Mouse (Mus musculus): Measurements from ENCODE around the gene Uggt1. TPM values are rescaled to one million over a fixed set of nuclear protein-coding genes. Genes with fewer than 3 reads are reported as not detected.

Gene Uggt1
- polyA plus RNA-seq, 1 experiment from 2014 or later: 29.1 TPM

DNA sequence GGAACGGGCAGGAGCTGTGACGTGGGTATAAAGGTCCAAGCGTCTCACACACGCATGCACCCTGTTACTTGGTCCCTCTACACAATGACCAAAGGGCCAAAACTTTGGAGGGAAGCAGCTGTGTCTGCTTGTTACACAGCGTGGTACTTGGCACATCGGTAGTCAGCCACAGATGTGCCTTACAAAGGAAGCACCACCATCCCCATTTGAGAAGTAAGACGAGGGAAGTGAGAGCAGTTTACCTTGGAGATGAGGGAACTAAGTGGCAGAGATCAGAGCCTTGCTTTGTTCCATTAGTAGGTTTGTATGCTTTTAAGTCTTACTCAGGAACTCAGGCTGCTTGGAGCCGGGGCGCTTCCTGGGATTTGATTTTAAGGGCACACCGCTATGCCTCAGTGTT is 5.1 kb downstream of the Uggt1 start:
- H3K4me3 ChIP-seq (ENCODE audit: low read depth, low read length): no peak overlapping the region
- H3K4me2 ChIP-seq (replicated peaks; ENCODE audit: low read depth, low read length): no peak overlapping the region
- H3K9ac ChIP-seq (replicated peaks; ENCODE audit: low read depth): no peak overlapping the region
- H3K36me3 ChIP-seq (ENCODE audit: insufficient read depth, low read length): no peaks in the 10 kb centered on the region
- DNase-seq (ENCODE audit: low spot score) (no peak), ATAC-seq (no peak)
- WGBS: 84% methylated on average over 10 of the region's 10 CpGs
- H3K27ac ChIP-seq (ENCODE audit: low read length): no peak overlapping the region
- H3K4me1 ChIP-seq (ENCODE audit: insufficient read depth, low read depth, low read length): 0 out of 2 replicates have a peak, but pooled peaks cover 5% of the 10 kb centered on the region
- no peak for TF ChIP-seq EP300 (IDR thresholded peaks at IDR 0.05)
- TF ChIP-seq CTCF (IDR thresholded peaks at IDR 0.05): no peak
- H3K27me3 ChIP-seq (replicated peaks; ENCODE audit: insufficient read depth, low read length): no peaks in the 10 kb centered on the region
- no peaks in the 10 kb centered on the region for H3K9me3 ChIP-seq (ENCODE audit: low read length)

DNA sequence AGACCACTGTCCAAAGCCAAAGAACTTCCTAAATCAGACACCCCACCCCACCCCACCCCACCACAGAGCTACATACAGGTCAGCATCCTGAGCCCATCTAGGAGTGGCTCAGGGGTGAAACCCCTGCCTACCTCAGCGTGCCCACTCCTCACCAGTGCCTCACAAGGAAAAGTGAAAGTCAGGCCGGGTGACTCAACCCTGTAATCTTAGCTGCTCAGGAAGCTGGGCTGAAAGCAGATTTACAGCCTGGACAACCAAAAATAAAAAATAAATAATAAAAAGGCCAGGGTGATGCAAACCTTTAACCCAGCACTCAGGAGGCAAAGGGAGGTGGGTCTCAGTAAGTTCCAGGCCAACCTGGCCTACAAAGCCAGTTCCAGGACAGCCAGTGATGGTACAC is 8.7 kb downstream of the Uggt1 start:
- H3K27ac ChIP-seq (ENCODE audit: low read length): no peak overlapping the region
- peaks cover 12% of the 10 kb centered on the region; the same call in 1 of the 2 replicates for H3K36me3 ChIP-seq (ENCODE audit: insufficient read depth, low read length)
- H3K27me3 ChIP-seq (replicated peaks; ENCODE audit: insufficient read depth, low read length): no peaks in the 10 kb centered on the region
- H3K4me1 ChIP-seq (ENCODE audit: insufficient read depth, low read depth, low read length): no peaks in the 10 kb centered on the region
- no peak overlapping the region for H3K9ac ChIP-seq (replicated peaks; ENCODE audit: low read depth)
- ATAC-seq: no peak
- 70% methylated on average over 2 of the region's 2 CpGs for WGBS
- TF ChIP-seq EP300 (IDR thresholded peaks at IDR 0.05): no peak
- TF ChIP-seq CTCF (IDR thresholded peaks at IDR 0.05): no peak
- no peak overlapping the region for H3K4me3 ChIP-seq (ENCODE audit: low read depth, low read length)
- no peak overlapping the region for H3K4me2 ChIP-seq (replicated peaks; ENCODE audit: low read depth, low read length)
- H3K9me3 ChIP-seq (ENCODE audit: low read length): no peaks in the 10 kb centered on the region
- DNase-seq (ENCODE audit: low spot score): no peak

DNA sequence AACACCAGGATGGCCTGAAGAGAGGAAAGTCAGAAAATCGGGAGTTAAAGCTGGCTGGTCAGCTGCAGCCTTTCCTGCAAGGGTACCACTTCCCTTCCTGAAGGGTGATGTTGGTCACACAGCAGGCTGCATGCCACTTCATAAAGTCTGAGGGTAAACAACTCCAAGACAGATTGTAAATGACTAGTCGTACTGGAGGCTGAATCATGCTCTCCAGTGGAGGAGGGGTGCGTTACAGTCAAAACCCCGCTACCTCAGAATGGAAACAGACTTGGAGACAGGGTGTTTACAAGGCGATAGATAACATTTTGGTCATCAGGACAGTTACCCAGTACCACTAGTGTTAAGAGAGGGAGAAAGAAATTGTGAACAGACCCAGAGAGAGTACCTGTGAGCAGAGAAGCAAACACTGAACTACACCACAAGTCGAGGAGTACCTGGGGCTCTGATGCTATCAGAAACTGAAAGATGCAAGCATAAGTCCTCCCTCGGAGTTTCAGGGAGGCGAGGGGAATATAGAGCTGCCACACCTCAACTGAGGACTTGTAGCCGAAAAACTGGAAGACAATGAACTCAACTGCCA is 9.4 kb downstream of the Uggt1 start:
- no peak overlapping the region for H3K9ac ChIP-seq (replicated peaks; ENCODE audit: low read depth)
- H3K27ac ChIP-seq (ENCODE audit: low read length): no peak overlapping the region
- no peaks in the 10 kb centered on the region for H3K27me3 ChIP-seq (replicated peaks; ENCODE audit: insufficient read depth, low read length)
- no peaks in the 10 kb centered on the region for H3K4me1 ChIP-seq (ENCODE audit: insufficient read depth, low read depth, low read length)
- WGBS: 74% methylated on average over 9 of the region's 9 CpGs
- ATAC-seq: no peak
- H3K4me2 ChIP-seq (replicated peaks; ENCODE audit: low read depth, low read length): no peak overlapping the region
- H3K4me3 ChIP-seq (ENCODE audit: low read depth, low read length): no peak overlapping the region
- peaks cover 12% of the 10 kb centered on the region; the same call in 1 of the 2 replicates for H3K36me3 ChIP-seq (ENCODE audit: insufficient read depth, low read length)
- DNase-seq (ENCODE audit: low spot score): no peak
- no peaks in the 10 kb centered on the region for H3K9me3 ChIP-seq (ENCODE audit: low read length)
- TF ChIP-seq EP300 (IDR thresholded peaks at IDR 0.05) (no peak), CTCF (IDR thresholded peaks at IDR 0.05) (no peak)

DNA sequence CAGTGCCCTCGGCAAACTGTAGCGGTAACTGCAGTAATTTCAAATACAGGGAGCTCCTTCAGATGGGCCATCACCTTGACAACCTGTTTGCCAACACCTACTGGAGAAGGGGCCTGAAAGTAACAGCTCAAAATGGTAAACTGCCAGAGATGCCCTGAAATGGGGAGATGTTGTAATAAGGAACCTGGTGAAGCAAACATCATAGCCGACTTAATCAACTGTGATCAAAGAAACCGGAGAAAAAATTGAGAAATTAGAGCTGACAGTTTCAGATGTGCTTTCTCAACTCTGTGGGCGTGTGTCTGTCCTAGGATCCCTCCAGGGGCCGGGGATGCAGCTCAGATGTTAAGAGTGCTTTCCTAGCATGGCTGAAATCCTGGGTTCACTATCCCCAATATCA is 11.3 kb downstream of the Uggt1 start:
- Histone ChIP-seq H3K27me3 (replicated peaks; ENCODE audit: insufficient read depth, low read length) (no peaks in the 10 kb centered on the region), H3K9me3 (ENCODE audit: low read length) (no peaks in the 10 kb centered on the region), H3K36me3 (ENCODE audit: insufficient read depth, low read length) (peaks cover 12% of the 10 kb centered on the region; the same call in 1 of the 2 replicates), H3K4me3 (ENCODE audit: low read depth, low read length) (no peak overlapping the region), H3K27ac (ENCODE audit: low read length) (no peak overlapping the region), H3K4me1 (ENCODE audit: insufficient read depth, low read depth, low read length) (no peaks in the 10 kb centered on the region), H3K4me2 (replicated peaks; ENCODE audit: low read depth, low read length) (no peak overlapping the region), H3K9ac (replicated peaks; ENCODE audit: low read depth) (no peak overlapping the region)
- no peak for TF ChIP-seq EP300 (IDR thresholded peaks at IDR 0.05)
- TF ChIP-seq CTCF (IDR thresholded peaks at IDR 0.05): no peak
- 84% methylated on average over 6 of the region's 6 CpGs for WGBS
- DNase-seq (ENCODE audit: low spot score) (no peak), ATAC-seq (no peak)

DNA sequence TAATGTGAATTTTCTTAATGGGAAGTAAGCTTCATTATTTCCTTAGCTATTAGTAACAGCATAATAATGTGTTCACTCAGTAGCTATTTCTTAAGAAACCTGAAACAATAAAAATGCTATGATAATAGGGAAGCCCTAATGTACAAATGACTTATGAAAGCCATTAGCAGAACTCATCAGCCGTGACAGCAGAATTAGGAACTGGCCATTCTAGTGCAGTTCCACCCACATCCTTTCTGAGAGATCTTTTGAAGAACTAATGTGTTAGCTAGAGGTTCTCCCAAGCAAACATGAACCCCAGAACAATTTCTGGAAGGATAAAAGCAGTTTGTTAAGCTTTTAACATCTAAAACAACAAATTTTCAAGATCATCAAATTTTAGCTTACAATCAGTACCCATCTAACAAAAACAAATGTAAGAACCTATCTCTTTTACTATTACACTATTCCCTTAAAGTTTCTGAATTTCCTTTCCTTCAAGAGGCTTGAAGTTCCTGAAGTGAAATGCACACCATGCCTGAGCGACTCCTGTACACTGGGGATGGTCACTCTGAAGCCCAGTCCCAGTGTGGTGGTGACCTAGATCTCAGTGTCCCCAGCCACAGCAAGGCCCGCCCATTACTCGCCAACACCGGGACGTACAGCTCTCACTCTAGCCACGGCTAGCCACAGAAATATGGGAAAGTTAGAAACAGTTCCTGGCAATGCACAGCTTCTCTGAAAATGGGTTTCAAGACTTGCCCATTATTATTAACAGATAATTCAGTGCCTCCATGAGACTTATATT is 13.4 kb downstream of the Uggt1 start:
- Histone ChIP-seq H3K9ac (replicated peaks; ENCODE audit: low read depth) (no peak overlapping the region), H3K4me1 (ENCODE audit: insufficient read depth, low read depth, low read length) (no peaks in the 10 kb centered on the region), H3K27ac (ENCODE audit: low read length) (no peak overlapping the region), H3K4me3 (ENCODE audit: low read depth, low read length) (no peak overlapping the region), H3K4me2 (replicated peaks; ENCODE audit: low read depth, low read length) (no peak overlapping the region), H3K36me3 (ENCODE audit: insufficient read depth, low read length) (peaks cover 12% of the 10 kb centered on the region; the same call in 1 of the 2 replicates), H3K9me3 (ENCODE audit: low read length) (no peaks in the 10 kb centered on the region), H3K27me3 (replicated peaks; ENCODE audit: insufficient read depth, low read length) (no peaks in the 10 kb centered on the region)
- 82% methylated on average over 7 of the region's 7 CpGs for WGBS
- DNase-seq (ENCODE audit: low spot score) (no peak), ATAC-seq (no peak)
- TF ChIP-seq CTCF (IDR thresholded peaks at IDR 0.05) (no peak), EP300 (IDR thresholded peaks at IDR 0.05) (no peak)

DNA sequence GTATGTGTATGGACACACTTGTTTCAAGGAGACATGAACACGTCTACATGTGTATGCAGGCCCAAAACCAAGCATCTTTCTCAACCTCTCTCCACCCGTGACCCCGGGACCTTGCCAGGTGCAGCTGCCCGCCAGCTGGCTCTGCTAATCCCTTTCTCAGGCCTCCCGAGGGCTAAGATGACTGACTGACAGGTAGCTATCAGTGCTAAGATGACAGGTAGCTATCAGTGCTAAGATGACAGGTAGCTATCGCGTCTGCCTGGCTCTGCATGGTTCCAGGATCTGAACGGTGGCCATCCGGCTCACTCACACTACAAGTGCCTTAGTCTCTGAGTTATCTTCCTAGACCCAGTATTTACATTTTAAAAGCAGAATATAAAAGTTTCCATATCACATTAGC is 16.1 kb downstream of the Uggt1 start:
- TF ChIP-seq CTCF (IDR thresholded peaks at IDR 0.05) (no peak), EP300 (IDR thresholded peaks at IDR 0.05) (no peak)
- H3K9ac ChIP-seq (replicated peaks; ENCODE audit: low read depth): no peak overlapping the region
- H3K27me3 ChIP-seq (replicated peaks; ENCODE audit: insufficient read depth, low read length): no peaks in the 10 kb centered on the region
- 86% methylated on average over 9 of the region's 9 CpGs for WGBS
- no peak overlapping the region for H3K27ac ChIP-seq (ENCODE audit: low read length)
- H3K4me3 ChIP-seq (ENCODE audit: low read depth, low read length): no peak overlapping the region
- H3K36me3 ChIP-seq (ENCODE audit: insufficient read depth, low read length): peaks cover 10% of the 10 kb centered on the region; the same call in 1 of the 2 replicates
- no peaks in the 10 kb centered on the region for H3K4me1 ChIP-seq (ENCODE audit: insufficient read depth, low read depth, low read length)
- DNase-seq (ENCODE audit: low spot score) (no peak), ATAC-seq (no peak)
- no peak overlapping the region for H3K4me2 ChIP-seq (replicated peaks; ENCODE audit: low read depth, low read length)
- no peaks in the 10 kb centered on the region for H3K9me3 ChIP-seq (ENCODE audit: low read length)

Measured in lung, postnatal 0 days (tissue).